Mouse (Mus musculus): ENCODE measurements at regions not wholly inside any gene's neighbourhood (a gene's known extent, or its start where the extent isn't known, plus 50 kb on each side); places are given as distances from the start of the nearest gene placed in this dataset.

GRCm38 (mm10) chr17:82583801-82584200 is 631.3 kb upstream of the Pkdcc start:
- TF ChIP-seq CTCF (IDR thresholded peaks at IDR 0.05; ENCODE audit: low read depth) (no peak), EP300 (optimal IDR thresholded peaks at IDR 0.05) (no peak)
- Histone ChIP-seq H3K9me3 (ENCODE audit: control insufficient read depth, low read length) (no peaks in the 10 kb centered on the region), H3K4me2 (replicated peaks; ENCODE audit: low read depth) (no peak overlapping the region), H3K36me3 (ENCODE audit: control insufficient read depth, insufficient read depth, low read length) (no peaks in the 10 kb centered on the region), H3K27me3 (ENCODE audit: control insufficient read depth, insufficient read depth, low read length) (no peaks in the 10 kb centered on the region), H3K9ac (ENCODE audit: low read length) (no peak overlapping the region), H3K4me3 (ENCODE audit: low read depth, low read length) (no peak overlapping the region), H3K27ac (replicated peaks) (no peak overlapping the region), H3K4me1 (replicated peaks; ENCODE audit: control insufficient read depth, insufficient read depth) (no peaks in the 10 kb centered on the region)
- ATAC-seq (ENCODE audit: low FRiP score, low TSS enrichment): no peak
- 61% methylated on average over 2 of the region's 2 CpGs for WGBS
- DNase-seq (ENCODE audit: low spot score): no peak

DNA sequence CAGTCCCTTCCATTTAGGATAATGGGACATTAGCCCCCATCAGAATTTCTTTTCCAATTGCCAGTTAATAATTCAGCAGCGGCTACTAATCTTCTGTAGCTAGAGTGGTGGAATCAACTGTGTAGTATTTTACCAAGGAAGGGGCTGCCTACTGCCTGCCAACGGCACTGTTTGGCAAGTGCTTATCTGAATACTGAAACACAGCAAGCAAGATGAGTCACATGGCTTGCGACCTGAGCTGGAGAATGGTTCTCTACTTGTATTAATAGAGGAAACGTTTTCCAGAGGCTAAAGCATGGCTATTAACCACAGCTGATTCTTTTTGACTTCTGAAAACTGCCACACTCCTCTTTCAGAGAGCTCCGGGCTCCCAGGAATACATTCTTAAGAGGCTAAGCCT is 681.6 kb upstream of the Pkdcc start:
- Histone ChIP-seq H3K27ac (replicated peaks) (no peak overlapping the region), H3K4me1 (replicated peaks; ENCODE audit: control insufficient read depth, insufficient read depth) (no peaks in the 10 kb centered on the region), H3K9me3 (ENCODE audit: control insufficient read depth, low read length) (no peaks in the 10 kb centered on the region), H3K9ac (ENCODE audit: low read length) (no peak overlapping the region), H3K4me2 (replicated peaks; ENCODE audit: low read depth) (no peak overlapping the region), H3K27me3 (ENCODE audit: control insufficient read depth, insufficient read depth, low read length) (no peaks in the 10 kb centered on the region), H3K36me3 (ENCODE audit: control insufficient read depth, insufficient read depth, low read length) (no peaks in the 10 kb centered on the region), H3K4me3 (ENCODE audit: low read depth, low read length) (no peak overlapping the region)
- WGBS: 39% methylated on average over 5 of the region's 5 CpGs
- DNase-seq (ENCODE audit: low spot score) (no peak), ATAC-seq (ENCODE audit: low FRiP score, low TSS enrichment) (no peak)
- TF ChIP-seq EP300 (optimal IDR thresholded peaks at IDR 0.05) (no peak), CTCF (IDR thresholded peaks at IDR 0.05; ENCODE audit: low read depth) (no peak)

- DNase-seq (ENCODE audit: low spot score): no peak
- no peaks in the 10 kb centered on the region for H3K4me1 ChIP-seq (replicated peaks; ENCODE audit: control insufficient read depth, insufficient read depth)
- H3K27me3 ChIP-seq (ENCODE audit: control insufficient read depth, insufficient read depth, low read length): no peaks in the 10 kb centered on the region
- TF ChIP-seq CTCF (IDR thresholded peaks at IDR 0.05; ENCODE audit: low read depth) (no peak), EP300 (optimal IDR thresholded peaks at IDR 0.05) (no peak)
- no peak for ATAC-seq (ENCODE audit: low FRiP score, low TSS enrichment)
- no peaks in the 10 kb centered on the region for H3K36me3 ChIP-seq (ENCODE audit: control insufficient read depth, insufficient read depth, low read length)
- H3K4me3 ChIP-seq (ENCODE audit: low read depth, low read length): no peak overlapping the region
- no peak overlapping the region for H3K27ac ChIP-seq (replicated peaks)
- H3K9ac ChIP-seq (ENCODE audit: low read length): no peak overlapping the region
- H3K4me2 ChIP-seq (replicated peaks; ENCODE audit: low read depth): no peak overlapping the region
- no peaks in the 10 kb centered on the region for H3K9me3 ChIP-seq (ENCODE audit: control insufficient read depth, low read length)
Observed at GRCm38 (mm10) chr17:82518129-82518528, 697.0 kb upstream of the Pkdcc start.

DNA sequence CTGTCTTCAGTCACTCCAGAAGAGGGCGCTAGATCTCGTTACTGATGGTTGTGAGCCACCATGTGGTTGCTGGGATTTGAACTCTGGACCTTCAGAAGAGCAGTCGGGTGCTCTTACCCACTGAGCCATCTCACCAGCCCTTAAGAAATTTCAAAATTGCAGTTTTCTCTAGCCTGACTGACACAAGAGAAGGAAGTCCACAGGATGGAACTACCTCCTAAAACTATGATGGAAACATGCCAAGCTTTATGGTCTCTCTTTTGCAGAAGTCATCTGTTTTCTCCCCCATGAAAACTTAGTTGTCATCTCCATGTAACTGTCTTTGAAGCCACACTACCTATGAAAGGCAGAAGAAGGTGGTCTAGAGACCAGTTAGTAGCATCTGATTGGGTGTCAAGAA is 698.2 kb upstream of the Pkdcc start:
- no peak for TF ChIP-seq EP300 (optimal IDR thresholded peaks at IDR 0.05)
- no peak for TF ChIP-seq CTCF (IDR thresholded peaks at IDR 0.05; ENCODE audit: low read depth)
- Histone ChIP-seq H3K27me3 (ENCODE audit: control insufficient read depth, insufficient read depth, low read length) (no peaks in the 10 kb centered on the region), H3K36me3 (ENCODE audit: control insufficient read depth, insufficient read depth, low read length) (no peaks in the 10 kb centered on the region), H3K27ac (replicated peaks) (no peak overlapping the region), H3K4me1 (replicated peaks; ENCODE audit: control insufficient read depth, insufficient read depth) (no peaks in the 10 kb centered on the region), H3K4me3 (ENCODE audit: low read depth, low read length) (no peak overlapping the region), H3K9me3 (ENCODE audit: control insufficient read depth, low read length) (no peaks in the 10 kb centered on the region), H3K9ac (ENCODE audit: low read length) (no peak overlapping the region), H3K4me2 (replicated peaks; ENCODE audit: low read depth) (no peak overlapping the region)
- DNase-seq (ENCODE audit: low spot score) (no peak), ATAC-seq (ENCODE audit: low FRiP score, low TSS enrichment) (no peak)
- WGBS: 65% methylated on average over 3 of the region's 3 CpGs

- 65% methylated on average over 2 of the region's 2 CpGs for WGBS
Observed at GRCm38 (mm10) chr17:82513816-82514215, 701.3 kb upstream of the Pkdcc start.

DNA sequence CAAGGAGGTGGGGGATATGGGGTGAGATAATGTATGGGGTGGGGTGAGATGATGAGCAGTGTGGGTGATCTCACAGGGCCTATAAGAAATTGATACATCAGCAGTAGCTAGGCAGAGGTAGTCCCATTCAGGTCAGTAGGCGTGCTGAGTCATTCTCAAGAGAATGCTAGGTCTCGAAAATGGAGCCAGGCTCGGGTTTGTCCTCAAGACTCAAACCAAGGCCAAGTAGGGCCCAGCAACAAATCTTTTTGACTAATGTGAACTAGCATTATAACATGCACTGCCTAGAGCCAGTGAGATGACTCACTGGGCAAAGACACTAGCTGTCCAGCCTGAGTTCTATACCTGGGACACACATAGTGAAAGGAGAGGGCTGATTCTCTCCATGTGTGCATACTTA is 710.8 kb upstream of the Pkdcc start:
- Histone ChIP-seq H3K9ac (ENCODE audit: low read length) (no peak overlapping the region), H3K4me1 (replicated peaks; ENCODE audit: control insufficient read depth, insufficient read depth) (no peaks in the 10 kb centered on the region), H3K36me3 (ENCODE audit: control insufficient read depth, insufficient read depth, low read length) (no peaks in the 10 kb centered on the region), H3K4me2 (replicated peaks; ENCODE audit: low read depth) (no peak overlapping the region), H3K4me3 (ENCODE audit: low read depth, low read length) (no peak overlapping the region), H3K27me3 (ENCODE audit: control insufficient read depth, insufficient read depth, low read length) (no peaks in the 10 kb centered on the region), H3K27ac (replicated peaks) (no peak overlapping the region), H3K9me3 (ENCODE audit: control insufficient read depth, low read length) (no peaks in the 10 kb centered on the region)
- WGBS: 75% methylated on average over 3 of the region's 3 CpGs
- TF ChIP-seq CTCF (IDR thresholded peaks at IDR 0.05; ENCODE audit: low read depth): no peak
- TF ChIP-seq EP300 (optimal IDR thresholded peaks at IDR 0.05): no peak
- DNase-seq (ENCODE audit: low spot score): no peak
- no peak for ATAC-seq (ENCODE audit: low FRiP score, low TSS enrichment)

More at GRCm38 (mm10) chr17:82513816-82514215, 701.3 kb upstream of the Pkdcc start:
- Histone ChIP-seq H3K4me1 (replicated peaks; ENCODE audit: control insufficient read depth, insufficient read depth) (no peaks in the 10 kb centered on the region), H3K36me3 (ENCODE audit: control insufficient read depth, insufficient read depth, low read length) (no peaks in the 10 kb centered on the region), H3K27me3 (ENCODE audit: control insufficient read depth, insufficient read depth, low read length) (no peaks in the 10 kb centered on the region), H3K9me3 (ENCODE audit: control insufficient read depth, low read length) (no peaks in the 10 kb centered on the region), H3K9ac (ENCODE audit: low read length) (no peak overlapping the region), H3K27ac (replicated peaks) (no peak overlapping the region), H3K4me2 (replicated peaks; ENCODE audit: low read depth) (no peak overlapping the region), H3K4me3 (ENCODE audit: low read depth, low read length) (no peak overlapping the region)
- DNase-seq (ENCODE audit: low spot score) (no peak), ATAC-seq (ENCODE audit: low FRiP score, low TSS enrichment) (no peak)
- TF ChIP-seq CTCF (IDR thresholded peaks at IDR 0.05; ENCODE audit: low read depth): no peak
- no peak for TF ChIP-seq EP300 (optimal IDR thresholded peaks at IDR 0.05)

All from stomach, postnatal 0 days (tissue).